Mouse (Mus musculus) C2C12 (cell line): ENCODE measurements at regions not wholly inside any gene's neighbourhood (a gene's known extent, or its start where the extent isn't known, plus 50 kb on each side); places are given as distances from the start of the nearest gene placed in this dataset.

Source experiments
- CEBPB ChIP-seq: IDR thresholded peaks from one replicate; pipeline ENCODE4 v1.6.1; 2011; ENCODE audit warnings: low read depth, mild to moderate bottlenecking, control low read depth, moderate library complexity
- CTCF ChIP-seq: IDR thresholded peaks from one replicate; pipeline ENCODE4 v1.5.1; 2011; ENCODE audit not compliant: control insufficient read depth, insufficient read depth, insufficient read length
- MAX ChIP-seq: IDR thresholded peaks from one replicate; pipeline ENCODE4 v1.6.1; 2011; ENCODE audit warnings: mild to moderate bottlenecking, control low read depth
- MYOG ChIP-seq: IDR thresholded peaks from one replicate; pipeline ENCODE4 v1.6.1; 2011; ENCODE audit not compliant: control insufficient read depth, insufficient read length; ENCODE audit errors: extremely low read depth
- USF1 ChIP-seq: IDR thresholded peaks from one replicate; pipeline ENCODE4 v1.6.1; 2011; ENCODE audit warnings: low read depth, mild to moderate bottlenecking, control low read depth, moderate library complexity

- TF ChIP-seq CEBPB, result peak; percentile 43
- no peak for TF ChIP-seq CTCF
- peak; percentile 82 for TF ChIP-seq MAX
- TF ChIP-seq MYOG, result no peak
- TF ChIP-seq USF1, result no peak
Measured at GRCm38 (mm10) chr3:52538306-52538705, 270.2 kb downstream of the Foxo1 start.
